Mouse (Mus musculus) retina, postnatal 7 days (tissue): ENCODE measurements around the gene Slc9a2.

Source experiments
- DNase-seq: peaks from one replicate; pipeline ENCODE4 v3.0.0-alpha.2; 2012; ENCODE audit warnings: low read depth, low spot score

Gene Slc9a2

DNA sequence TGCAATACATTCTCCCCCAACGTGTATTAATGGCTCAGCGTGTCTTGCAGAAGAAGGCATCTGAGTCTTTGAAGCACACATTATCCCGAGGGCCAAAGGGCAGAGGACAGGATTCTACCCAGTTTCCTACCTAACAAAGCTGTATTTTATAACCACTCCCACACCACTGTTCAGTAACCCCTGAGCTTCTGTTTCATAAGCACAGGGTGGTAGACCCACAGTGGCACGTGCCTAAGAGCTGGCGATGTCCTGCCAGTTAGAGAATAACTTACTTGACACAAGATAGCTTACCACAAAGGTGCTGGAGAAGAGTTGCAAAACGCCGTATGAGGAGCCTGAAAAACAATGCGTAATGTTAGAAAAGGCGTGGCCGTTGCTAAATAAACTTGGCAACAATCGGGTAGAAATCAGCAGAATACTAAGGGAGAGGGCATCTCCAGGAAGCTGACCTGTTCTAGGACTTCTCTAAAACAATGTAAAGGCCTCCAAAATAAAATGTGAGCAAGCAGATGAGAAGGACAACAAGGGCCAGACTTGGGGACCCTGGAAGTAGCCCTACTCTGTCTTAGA is 105.6 kb downstream of the Slc9a2 start:
- no peak for DNase-seq

DNA sequence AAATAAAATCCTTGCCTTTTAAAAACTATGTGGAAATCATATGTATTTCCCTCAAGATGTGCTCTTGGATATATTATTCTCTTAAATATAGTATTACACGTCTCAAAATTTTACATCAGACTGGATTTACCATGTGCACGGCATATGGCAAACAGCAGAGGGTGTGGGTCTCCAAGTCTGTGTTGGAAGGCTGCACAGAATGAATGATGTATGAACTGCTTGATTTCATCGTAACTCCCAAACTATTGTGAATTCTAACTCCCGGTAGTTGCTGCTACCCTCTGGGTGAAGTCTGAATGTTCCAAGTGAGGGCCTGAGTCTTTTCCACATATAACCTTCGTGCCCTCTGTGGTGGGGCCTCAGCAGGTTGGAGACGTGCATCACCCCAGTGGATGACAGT is 108.6 kb downstream of the Slc9a2 start:
- no peak for DNase-seq

DNA sequence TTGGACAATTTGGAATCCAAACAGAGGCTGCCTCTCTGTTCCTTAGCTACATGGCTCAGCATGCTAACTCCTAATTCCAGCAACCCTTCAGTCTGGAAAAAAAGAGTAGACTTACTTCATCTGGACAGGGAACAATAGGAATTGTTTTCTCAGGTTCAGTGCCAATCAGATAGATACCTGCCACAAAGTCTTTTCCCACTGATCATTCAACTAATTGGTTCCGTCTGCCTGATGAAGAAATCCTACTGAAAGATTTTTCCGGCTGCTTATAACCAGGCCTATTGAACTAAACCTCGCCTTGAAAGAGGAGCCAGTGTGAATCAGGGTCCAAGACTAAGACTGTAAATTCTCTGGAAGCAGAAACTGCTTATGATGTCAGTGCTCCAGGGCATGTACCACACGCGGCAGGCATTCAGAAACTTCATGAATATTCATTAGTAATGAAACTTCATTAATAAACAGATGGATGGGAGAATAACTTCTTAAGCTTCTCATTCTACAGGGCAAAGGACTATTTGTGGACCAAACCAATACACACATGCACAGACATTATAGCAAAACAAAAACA is 109.4 kb downstream of the Slc9a2 start:
- no peak for DNase-seq

DNA sequence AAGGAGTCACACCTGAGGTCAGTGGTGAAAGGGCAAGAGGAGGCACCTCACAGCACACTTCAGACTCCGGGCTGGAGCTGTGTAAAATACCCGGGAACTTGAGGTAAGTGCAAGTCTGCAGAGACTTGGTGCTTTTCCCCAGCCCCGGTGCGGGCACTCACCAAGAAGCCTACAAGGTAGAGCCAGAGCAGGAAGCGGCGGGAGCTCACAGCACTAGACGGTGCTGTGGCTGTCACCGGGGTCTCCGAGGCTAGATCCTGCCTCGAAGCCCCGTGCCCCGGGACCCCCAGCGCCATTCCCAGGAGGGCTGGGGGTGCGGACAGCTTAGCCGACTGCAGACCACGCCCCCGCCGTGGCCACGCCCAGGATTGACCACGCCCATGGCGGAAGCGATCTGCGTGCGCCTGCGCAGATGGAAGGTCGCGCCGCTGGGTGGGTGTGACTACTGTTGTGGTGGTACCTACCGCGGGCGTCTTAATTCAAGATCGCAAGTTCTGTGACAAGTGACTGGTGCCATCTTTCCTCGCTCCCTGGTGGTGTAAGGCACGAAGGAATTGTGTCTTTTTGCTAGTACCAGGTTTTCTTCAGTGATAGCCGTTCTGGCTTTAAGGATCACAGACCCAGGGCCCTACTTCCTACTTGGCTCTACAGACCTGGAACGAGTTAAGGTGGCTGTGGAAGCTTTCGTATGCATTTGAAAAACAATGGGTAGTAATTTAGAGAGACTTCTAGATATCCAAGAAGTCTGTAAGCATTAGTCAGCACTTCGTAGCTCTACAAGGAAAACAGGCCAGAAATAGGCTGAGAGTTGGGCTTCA is 110.2 kb downstream of the Slc9a2 start, which contains the start of gene Mfsd9:
Gene Mfsd9, minus strand, starts transcription at position 364 of the 818 bp plus-strand sequence.
- DNase-seq, result peak; percentile 67

GRCm38 (mm10) chr1:40795508-40795907 is 115.1 kb downstream of the Slc9a2 start:
- no peak for DNase-seq

GRCm38 (mm10) chr1:40797348-40797747 is 117.0 kb downstream of the Slc9a2 start:
- DNase-seq, result peak; percentile 21

DNA sequence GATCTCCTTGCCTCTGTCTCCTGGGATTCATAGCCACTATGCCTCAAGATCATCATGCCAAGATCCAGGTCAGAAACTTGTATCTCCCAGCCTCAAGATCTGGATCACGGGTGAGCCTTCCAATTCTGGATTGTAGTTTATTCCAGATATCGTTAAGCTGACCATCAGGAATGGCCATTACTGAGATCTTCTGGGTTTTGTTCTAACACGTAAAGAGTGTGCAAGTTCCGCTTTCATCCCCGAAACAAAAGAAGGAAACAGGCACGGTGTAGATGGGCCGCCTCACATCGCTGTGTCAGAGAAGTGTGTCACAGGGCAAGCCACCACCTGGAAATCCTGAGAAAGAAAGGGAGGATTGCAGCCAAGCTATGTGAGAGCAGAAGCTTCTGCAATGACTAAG is 118.7 kb downstream of the Slc9a2 start:
- no peak for DNase-seq

GRCm38 (mm10) chr1:40800908-40801307 is 120.5 kb downstream of the Slc9a2 start:
- DNase-seq, result no peak

DNA sequence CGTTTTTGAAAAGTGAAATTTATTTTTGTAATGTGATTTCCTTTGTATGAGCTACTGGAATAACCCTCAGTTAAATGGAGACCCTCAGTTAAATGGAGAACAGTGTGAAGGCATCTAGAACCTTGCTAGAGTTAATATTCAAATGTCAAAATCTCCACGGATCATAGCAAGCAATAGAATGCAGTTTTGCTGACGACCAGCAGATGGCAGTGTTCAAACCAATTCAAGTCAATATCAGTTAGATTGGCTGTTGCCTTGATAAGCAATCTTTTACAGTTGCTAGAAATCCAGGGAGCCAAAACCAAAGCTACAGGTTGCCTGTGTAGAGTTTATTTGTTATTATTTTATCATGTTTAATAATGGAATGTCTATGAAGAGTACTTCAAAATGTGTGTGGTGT is 122.4 kb downstream of the Slc9a2 start:
- DNase-seq, result peak; percentile 30

DNA sequence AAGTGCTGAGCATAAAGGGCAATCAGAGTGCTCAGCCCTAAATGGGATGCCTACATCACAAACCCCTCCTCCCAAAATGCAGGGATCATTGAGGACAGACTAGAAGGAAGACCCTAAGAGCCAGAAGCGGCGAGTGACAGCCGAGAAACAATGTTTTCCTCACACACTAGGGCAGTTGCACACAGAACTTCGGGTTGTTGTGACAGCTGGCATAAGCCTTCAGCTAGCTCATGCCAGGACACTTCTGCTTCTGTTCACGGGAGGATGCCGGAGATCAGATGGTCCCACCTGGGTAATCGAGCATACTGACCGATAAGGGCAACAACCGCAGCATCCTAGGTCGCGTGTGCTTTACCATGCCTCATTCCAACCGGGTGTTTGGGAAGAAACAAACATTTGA is 123.7 kb downstream of the Slc9a2 start:
- DNase-seq, result no peak

GRCm38 (mm10) chr1:40805351-40805750 is 125.0 kb downstream of the Slc9a2 start, which contains the start of gene Tmem182:
Tmem182 (plus strand) TSS chr1:40805601.
- DNase-seq, result no peak

DNA sequence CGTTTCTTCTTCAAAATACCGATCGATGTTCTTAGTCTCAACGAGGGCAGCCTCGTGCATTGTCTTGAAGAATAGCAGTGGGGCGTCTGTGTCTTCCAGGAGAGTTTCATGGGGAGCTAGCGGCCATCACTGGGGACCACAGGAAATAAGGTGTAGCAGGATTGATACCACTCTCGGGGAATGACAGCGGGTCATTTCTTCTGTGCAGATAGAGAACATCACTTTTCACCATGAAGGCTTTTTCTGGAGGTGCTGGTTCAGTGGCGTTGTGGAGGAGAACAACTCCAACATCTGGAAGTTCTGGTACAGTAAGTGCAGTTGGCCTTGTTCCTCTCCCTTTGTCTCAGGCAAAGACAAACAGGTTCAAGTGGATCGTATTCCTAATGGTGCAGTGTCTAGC is 125.5 kb downstream of the Slc9a2 start:
- DNase-seq, result no peak

GRCm38 (mm10) chr1:40808643-40809042 is 128.3 kb downstream of the Slc9a2 start:
- no peak for DNase-seq

GRCm38 (mm10) chr1:40815071-40815845 is 134.9 kb downstream of the Slc9a2 start:
- no peak for DNase-seq
